Mouse (Mus musculus): ENCODE results near the gene Ndufs1.

DNA sequence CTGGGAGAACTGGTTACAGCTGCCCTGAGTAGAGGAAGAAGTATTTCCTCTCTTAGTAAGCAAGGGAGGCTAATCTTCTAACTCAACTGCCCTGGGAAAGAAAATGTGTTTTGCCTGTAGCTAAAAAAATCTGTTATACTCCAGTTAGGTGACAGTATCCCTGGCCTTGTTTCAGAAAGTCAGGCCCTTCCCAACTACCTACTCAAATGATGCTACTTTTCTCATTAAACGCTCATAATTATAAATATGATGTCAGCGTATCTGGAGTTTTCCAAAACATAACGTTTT is 37.6 kb upstream of the Ndufs1 start, which contains the start of gene Gpr1:
- TF ChIP-seq CTCF (IDR thresholded peaks at IDR 0.05; ENCODE audit: borderline replicate concordance, insufficient read depth, low read depth, low read length) (no peak), POLR2A (IDR thresholded peaks at IDR 0.05; ENCODE audit: borderline replicate concordance, insufficient read depth, low read length) (no peak)

All from cerebellum, adult 2 months (tissue).